Mouse (Mus musculus) neural tube, embryonic 15.5 days (tissue): ENCODE results near the gene Fam209. TPM values are rescaled to one million over a fixed set of nuclear protein-coding genes. Genes with fewer than 3 reads are reported as not detected.

Experiments
- ATAC-seq: fragments of 200-750 bp; cut with Nextera tagmentation; 2 replicates; pipeline ENCODE4 v1.8.0; 2017; ENCODE audit warnings: mild to moderate bottlenecking, moderate TSS enrichment, moderate library complexity; ENCODE audit not compliant: low FRiP score
- H3K27ac ChIP-seq: fragments of 300-500 bp; sonication (generic); replicated peaks from 2 replicates; pipeline ENCODE4 v1.5.1; 2015; ENCODE audit warnings: mild to moderate bottlenecking, inconsistent platforms
- H3K27me3 ChIP-seq: fragments of 300-500 bp; sonication (generic); replicated peaks from 2 replicates; pipeline ENCODE4 v1.6.1; 2015; ENCODE audit warnings: inconsistent platforms
- H3K36me3 ChIP-seq: fragments of 300-500 bp; sonication (generic); 2 replicates; pipeline ENCODE4 v1.6.1; 2015; ENCODE audit warnings: inconsistent platforms
- H3K4me1 ChIP-seq: fragments of 300-500 bp; sonication (generic); 2 replicates; pipeline ENCODE4 v1.6.1; 2015; ENCODE audit warnings: inconsistent platforms
- H3K4me2 ChIP-seq: fragments of 300-500 bp; sonication (generic); 2 replicates; pipeline ENCODE4 v1.6.1; 2015; ENCODE audit warnings: inconsistent platforms, mild to moderate bottlenecking, moderate library complexity
- H3K4me3 ChIP-seq: fragments of 300-500 bp; sonication (generic); replicated peaks from 2 replicates; pipeline ENCODE4 v1.5.1; 2015; ENCODE audit warnings: mild to moderate bottlenecking, inconsistent platforms
- H3K9ac ChIP-seq: fragments of 300-500 bp; sonication (generic); replicated peaks from 2 replicates; pipeline ENCODE4 v1.6.1; 2015; ENCODE audit warnings: mild to moderate bottlenecking, inconsistent platforms
- H3K9me3 ChIP-seq: fragments of 300-500 bp; sonication (generic); replicated peaks from 2 replicates; pipeline ENCODE4 v1.6.1; 2016; ENCODE audit warnings: inconsistent platforms
- WGBS: fragments of 180-500 bp; shearing (Covaris S2); methylation state at CpG from one replicate; pipeline ENCODE4 v1.1.7; 2015; ENCODE audit warnings: mixed read lengths; 5-methylcytosine and 5-hydroxymethylcytosine counted together
- polyA plus RNA-seq: library from polyadenylated mRNA; unstranded; fragments of >200 nt; fragmentation: Nextera tagmentation; extraction: Ambion mirVana; gene quantifications from 2 replicates; pipeline ENCODE4 v1.2.1, GENCODE M21; 2015

The Fam209 gene
- polyA plus RNA-seq = not detected in 2 replicates

GRCm38 (mm10) chr2:172472318-172472717, at the start of gene Fam209:
Gene Fam209 (plus strand): TSS chr2:172472520.
- no peak within 1 kb of the TSS for H3K4me3 ChIP-seq
- H3K4me2 ChIP-seq = no peak within 1 kb of the TSS
- peaks cover 27% of the 10 kb centered on the region for H3K36me3 ChIP-seq
- H3K9me3 ChIP-seq = no peaks in the 10 kb centered on the region
- no peak for ATAC-seq
- 89% methylated on average over 11 of the region's 11 CpGs for WGBS
- H3K27ac ChIP-seq = no peak within 1 kb of the TSS
- H3K9ac ChIP-seq = no peak within 1 kb of the TSS
- peaks cover 3% of the 10 kb centered on the region; the same call in 1 of the 2 replicates for H3K27me3 ChIP-seq
- 0 out of 2 replicates have a peak, but pooled peaks cover 4% of the 10 kb centered on the region for H3K4me1 ChIP-seq

DNA sequence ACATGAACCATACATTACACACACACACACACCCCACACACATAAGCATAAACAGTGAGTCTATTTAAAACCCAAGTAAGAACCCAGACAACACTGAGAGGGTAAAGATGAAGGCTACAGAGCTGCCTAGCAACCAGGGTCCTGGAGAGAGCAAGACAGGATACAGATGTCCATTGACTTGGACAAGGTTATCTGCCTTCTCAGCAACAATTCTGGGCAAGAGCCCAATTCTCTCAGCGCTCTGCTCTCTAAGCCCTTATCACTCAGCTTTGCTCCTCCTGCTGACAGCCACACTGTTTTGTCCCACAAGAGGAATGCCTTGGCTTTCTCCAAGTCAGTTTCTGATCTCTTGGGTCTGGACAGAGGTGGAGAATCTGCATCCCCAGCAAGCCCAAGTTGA, 41.7 kb upstream of the Fam209 start:
- WGBS = 83% methylated on average over 1 of the region's 1 CpGs
- Histone ChIP-seq H3K4me1 (no peaks in the 10 kb centered on the region), H3K9ac (no peak overlapping the region), H3K27me3 (0 out of 2 replicates have a peak, but pooled peaks cover 4% of the 10 kb centered on the region), H3K9me3 (no peaks in the 10 kb centered on the region), H3K4me2 (no peak overlapping the region), H3K4me3 (no peak overlapping the region), H3K36me3 (no peaks in the 10 kb centered on the region), H3K27ac (no peak overlapping the region)
- ATAC-seq = no peak

DNA sequence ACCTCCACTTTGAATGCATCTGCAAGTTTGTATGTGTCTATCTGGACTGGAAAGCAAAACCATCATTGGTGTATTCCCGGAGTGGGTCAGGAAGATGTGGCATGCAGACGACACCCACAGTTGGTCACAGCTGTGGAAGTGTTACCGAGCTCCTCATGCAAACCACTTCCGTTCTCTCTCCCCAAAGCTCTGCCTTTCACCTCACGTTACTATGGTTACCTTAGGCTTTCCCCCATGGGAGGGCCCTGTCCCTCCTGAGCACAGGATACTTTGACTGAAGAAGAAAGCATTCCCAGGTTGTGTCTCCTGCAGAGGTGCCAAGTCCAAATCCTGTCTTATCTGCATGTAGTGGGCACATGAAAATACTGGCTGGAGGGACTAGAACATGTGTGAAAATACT, 38.6 kb upstream of the Fam209 start:
- H3K36me3 ChIP-seq = no peaks in the 10 kb centered on the region
- 58% methylated on average over 5 of the region's 5 CpGs for WGBS
- no peak for ATAC-seq

GRCm38 (mm10) chr2:172437371-172437952, 34.9 kb upstream of the Fam209 start:
- H3K9ac ChIP-seq = no peak overlapping the region
- no peak overlapping the region for H3K4me3 ChIP-seq
- H3K4me1 ChIP-seq = peaks cover 22% of the 10 kb centered on the region
- H3K36me3 ChIP-seq = no peaks in the 10 kb centered on the region
- H3K9me3 ChIP-seq = no peaks in the 10 kb centered on the region
- H3K27me3 ChIP-seq = 0 out of 2 replicates have a peak, but pooled peaks cover 4% of the 10 kb centered on the region
- ATAC-seq = no peak
- WGBS = 68% methylated on average over 16 of the region's 16 CpGs
- no peak overlapping the region for H3K4me2 ChIP-seq
- H3K27ac ChIP-seq = no peak overlapping the region

More for the DNA sequence above, 38.6 kb upstream of the Fam209 start:
- Histone ChIP-seq H3K4me2 (no peak overlapping the region), H3K27me3 (0 out of 2 replicates have a peak, but pooled peaks cover 4% of the 10 kb centered on the region), H3K9ac (no peak overlapping the region), H3K27ac (no peak overlapping the region), H3K4me3 (no peak overlapping the region), H3K9me3 (no peaks in the 10 kb centered on the region), H3K4me1 (no peaks in the 10 kb centered on the region)

GRCm38 (mm10) chr2:172439843-172440639, 32.3 kb upstream of the Fam209 start, which contains the start of gene Rtf2:
Gene Rtf2 (plus strand): TSS chr2:172440556.
- H3K4me1 ChIP-seq = peaks cover 25% of the 10 kb centered on the region
- 2% methylated on average over 35 of the region's 35 CpGs for WGBS
- ATAC-seq = peak; percentile 97
- H3K4me2 ChIP-seq = peak within 1 kb of the TSS; percentile 93
- H3K27me3 ChIP-seq = no peaks in the 10 kb centered on the region
- peak within 1 kb of the TSS; percentile 67 for H3K9ac ChIP-seq
- H3K27ac ChIP-seq = peak within 1 kb of the TSS; percentile 84
- peak within 1 kb of the TSS; percentile 71 for H3K4me3 ChIP-seq
- H3K9me3 ChIP-seq = no peaks in the 10 kb centered on the region
- peaks cover 2% of the 10 kb centered on the region; the same call in 1 of the 2 replicates for H3K36me3 ChIP-seq

GRCm38 (mm10) chr2:172440640-172441005, 31.7 kb upstream of the Fam209 start:
- Histone ChIP-seq H3K36me3 (peaks cover 7% of the 10 kb centered on the region), H3K27ac (peak overlapping the region; percentile 51), H3K4me2 (peak overlapping the region; percentile 93), H3K9me3 (no peaks in the 10 kb centered on the region), H3K4me3 (peak overlapping the region; percentile 71), H3K4me1 (peaks cover 25% of the 10 kb centered on the region), H3K9ac (peak overlapping the region; percentile 64), H3K27me3 (no peaks in the 10 kb centered on the region)
- ATAC-seq = peak; percentile 81
- WGBS = under 1% methylated on average over 21 of the region's 21 CpGs

GRCm38 (mm10) chr2:172441176-172441575, 31.1 kb upstream of the Fam209 start:
- no peak overlapping the region for H3K27ac ChIP-seq
- WGBS = 31% methylated on average over 6 of the region's 6 CpGs
- peak overlapping the region; percentile 93 for H3K4me2 ChIP-seq
- H3K4me3 ChIP-seq = peak overlapping the region; percentile 71
- peak overlapping the region; percentile 64 for H3K9ac ChIP-seq
- H3K4me1 ChIP-seq = peaks cover 25% of the 10 kb centered on the region
- no peaks in the 10 kb centered on the region for H3K27me3 ChIP-seq
- no peak for ATAC-seq
- no peaks in the 10 kb centered on the region for H3K9me3 ChIP-seq
- peaks cover 12% of the 10 kb centered on the region for H3K36me3 ChIP-seq

DNA sequence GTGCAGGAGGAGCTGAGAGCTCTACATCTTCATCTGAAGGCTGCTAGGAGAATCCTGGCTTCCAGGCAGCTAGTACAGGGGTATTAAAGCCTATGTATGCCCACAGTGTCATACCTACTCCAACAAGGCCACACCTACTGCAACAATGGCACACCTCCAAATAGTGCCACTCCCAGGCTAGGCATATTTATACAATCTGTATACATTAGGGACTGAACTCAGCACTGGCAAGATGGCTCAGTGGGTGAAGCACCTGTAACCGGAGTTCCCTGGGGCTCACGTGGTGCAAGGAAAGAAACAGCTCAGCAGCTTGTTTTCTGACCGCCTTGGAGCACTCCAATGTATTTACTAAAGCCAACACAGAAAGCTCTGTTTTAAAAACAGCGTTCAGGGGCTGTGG, 26.7 kb upstream of the Fam209 start:
- Histone ChIP-seq H3K4me1 (peaks cover 19% of the 10 kb centered on the region), H3K9me3 (no peaks in the 10 kb centered on the region), H3K27me3 (no peaks in the 10 kb centered on the region), H3K27ac (no peak overlapping the region), H3K36me3 (peaks cover 57% of the 10 kb centered on the region), H3K4me2 (no peak overlapping the region), H3K9ac (no peak overlapping the region), H3K4me3 (no peak overlapping the region)
- WGBS = 96% methylated on average over 4 of the region's 4 CpGs
- no peak for ATAC-seq

- peaks cover 3% of the 10 kb centered on the region for H3K4me1 ChIP-seq
- 91% methylated on average over 6 of the region's 6 CpGs for WGBS
- no peak for ATAC-seq
- H3K27me3 ChIP-seq = no peaks in the 10 kb centered on the region
- H3K9me3 ChIP-seq = no peaks in the 10 kb centered on the region
- H3K9ac ChIP-seq = no peak overlapping the region
- H3K4me2 ChIP-seq = no peak overlapping the region
- no peak overlapping the region for H3K27ac ChIP-seq
- no peak overlapping the region for H3K4me3 ChIP-seq
- H3K36me3 ChIP-seq = peaks cover 72% of the 10 kb centered on the region
Measured at GRCm38 (mm10) chr2:172447317-172447716, 25.0 kb upstream of the Fam209 start.

DNA sequence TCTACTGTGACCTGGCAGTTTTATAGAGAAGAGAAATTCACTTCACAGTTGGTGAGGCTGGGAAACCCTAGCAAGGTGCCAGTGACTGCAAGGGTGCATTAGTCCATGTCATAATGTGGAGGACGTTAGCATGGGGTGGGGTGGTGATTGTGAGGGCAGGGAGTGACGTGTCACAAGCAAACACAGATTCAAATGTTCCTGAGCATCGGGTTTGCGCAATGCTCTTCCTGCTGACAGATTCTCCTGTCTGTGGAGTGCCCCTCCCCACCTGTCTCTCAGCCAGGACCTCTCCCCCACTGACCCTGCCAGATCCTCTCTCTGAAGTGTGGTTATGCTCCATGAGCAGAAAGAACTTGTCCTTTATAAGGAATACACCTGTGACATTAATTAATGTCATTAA, 24.0 kb upstream of the Fam209 start:
- H3K4me3 ChIP-seq = no peak overlapping the region
- H3K4me2 ChIP-seq = no peak overlapping the region
- no peaks in the 10 kb centered on the region for H3K9me3 ChIP-seq
- H3K27ac ChIP-seq = no peak overlapping the region
- no peak for ATAC-seq
- WGBS = 93% methylated on average over 4 of the region's 4 CpGs
- no peaks in the 10 kb centered on the region for H3K4me1 ChIP-seq
- H3K27me3 ChIP-seq = no peaks in the 10 kb centered on the region
- H3K36me3 ChIP-seq = peaks cover 82% of the 10 kb centered on the region
- no peak overlapping the region for H3K9ac ChIP-seq

DNA sequence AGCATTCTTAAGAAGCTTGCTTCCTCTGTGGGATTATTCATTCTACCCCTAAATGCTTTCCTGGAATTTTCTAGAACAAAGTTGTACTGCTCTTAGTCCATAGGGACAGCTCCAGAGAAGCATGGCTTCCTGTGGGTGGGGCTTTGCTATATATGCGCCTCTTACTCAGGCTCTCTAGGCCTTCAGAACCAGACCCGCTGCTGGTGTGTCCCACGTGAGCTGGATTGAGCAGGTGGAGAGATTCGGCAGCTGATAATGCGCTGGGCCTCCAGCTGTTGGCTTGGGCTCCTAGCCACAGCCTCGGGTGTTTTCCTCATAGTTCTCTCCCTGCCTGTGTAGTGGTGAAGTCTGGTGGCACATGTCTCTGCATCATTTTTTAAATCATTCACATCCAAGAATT, 21.7 kb upstream of the Fam209 start:
- H3K36me3 ChIP-seq = peaks cover 90% of the 10 kb centered on the region
- no peak overlapping the region for H3K4me3 ChIP-seq
- no peaks in the 10 kb centered on the region for H3K4me1 ChIP-seq
- no peak overlapping the region for H3K27ac ChIP-seq
- H3K9me3 ChIP-seq = no peaks in the 10 kb centered on the region
- WGBS = 87% methylated on average over 6 of the region's 6 CpGs
- H3K27me3 ChIP-seq = no peaks in the 10 kb centered on the region
- H3K9ac ChIP-seq = no peak overlapping the region
- no peak for ATAC-seq
- no peak overlapping the region for H3K4me2 ChIP-seq

DNA sequence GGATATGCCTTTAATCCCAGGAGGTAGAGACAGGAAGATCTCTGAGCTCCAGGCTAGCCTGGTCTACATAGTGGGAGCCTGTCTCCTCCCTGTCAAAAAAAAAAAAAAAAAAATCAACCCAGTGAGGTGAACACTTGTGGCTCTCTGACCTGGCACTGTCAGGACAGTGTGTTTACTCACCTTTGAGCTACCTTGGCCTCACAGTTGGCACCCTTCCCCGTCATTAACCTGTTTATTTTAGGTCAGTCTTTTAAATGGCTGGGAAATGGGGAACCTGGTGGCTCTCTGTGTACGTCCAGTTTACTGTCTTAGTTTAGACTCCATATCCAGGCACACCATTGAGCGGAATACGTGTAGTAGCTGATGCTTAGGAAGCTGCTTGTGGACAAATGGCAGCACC, 20.3 kb upstream of the Fam209 start:
- Histone ChIP-seq H3K9me3 (no peaks in the 10 kb centered on the region), H3K4me2 (no peak overlapping the region), H3K27ac (no peak overlapping the region), H3K9ac (no peak overlapping the region), H3K27me3 (no peaks in the 10 kb centered on the region), H3K36me3 (peaks cover 85% of the 10 kb centered on the region), H3K4me1 (no peaks in the 10 kb centered on the region), H3K4me3 (no peak overlapping the region)
- ATAC-seq = no peak
- 95% methylated on average over 4 of the region's 4 CpGs for WGBS
